Mouse (Mus musculus): ENCODE results near the gene Acss1. TPM values are rescaled to one million over a fixed set of nuclear protein-coding genes. Genes with fewer than 3 reads are reported as not detected.

Acss1 gene
- polyA plus RNA-seq (2012; fragmentation: generic; extraction: Trizol): not detected
- long read RNA-seq, experiment 1: 0 reads
- long read RNA-seq, experiment 2, partial matches to known transcripts: 0 of 1 reads
- long read RNA-seq, experiment 2, other reads (novel, unspliced or antisense): 0 of 1 reads

DNA sequence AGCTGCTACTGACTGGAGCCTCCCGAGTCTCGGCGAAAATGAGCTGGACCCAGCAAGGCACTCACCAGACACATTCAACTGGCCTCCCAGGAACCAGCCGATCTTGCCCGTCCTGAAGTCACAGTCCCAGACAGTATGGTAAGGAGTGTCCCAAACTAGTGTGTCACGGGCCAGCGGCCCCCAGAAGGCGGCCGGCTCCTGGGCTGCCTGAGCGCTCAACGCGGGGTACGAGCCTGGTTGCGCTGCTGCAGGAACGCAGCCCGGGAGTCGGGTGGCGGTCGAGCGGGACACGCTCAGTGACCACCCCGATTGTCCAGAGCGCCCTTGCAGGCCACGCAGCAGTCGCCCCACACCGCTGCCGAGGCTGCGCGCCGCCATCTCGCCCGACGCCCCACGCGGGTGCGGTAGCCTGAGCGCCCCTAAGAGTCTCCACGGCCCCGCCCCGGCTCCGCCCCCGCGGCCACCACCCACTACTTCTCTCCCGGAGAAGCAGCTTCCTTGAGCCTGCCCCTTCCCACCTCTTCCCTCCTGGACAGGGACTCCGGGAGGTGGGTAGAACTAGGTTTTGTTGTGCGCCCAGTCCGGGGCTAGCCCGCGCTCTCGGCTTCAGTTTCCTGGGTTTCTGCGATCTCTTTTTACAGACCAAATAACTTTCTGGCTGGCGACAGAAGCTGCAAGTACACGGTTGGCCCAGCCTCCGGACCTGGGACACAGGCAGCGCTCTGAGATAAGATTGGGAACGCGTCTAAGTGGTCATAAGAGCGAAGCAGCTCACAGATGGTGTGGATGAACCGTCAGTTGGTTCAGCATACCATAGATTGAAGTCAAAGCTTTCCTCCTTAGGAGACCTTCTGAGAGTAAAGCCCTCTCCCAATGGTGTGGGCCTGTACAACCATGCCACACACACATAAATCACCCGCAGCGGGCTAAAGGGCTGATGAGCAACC is at the start of gene Acss1:
Gene Acss1 (minus strand): TSS at position 681 of the 947 bp plus-strand sequence.
- no peaks in the 10 kb centered on the region for H3K79me2 ChIP-seq (ENCODE audit: control insufficient read depth, insufficient read depth)
- H3K4me3 ChIP-seq (ENCODE audit: insufficient read depth, poor library complexity, severe bottlenecking): no peak within 1 kb of the TSS
- no peaks in the 10 kb centered on the region for H3K36me3 ChIP-seq (ENCODE audit: control insufficient read depth, insufficient read depth)
- H3ac ChIP-seq (ENCODE audit: control insufficient read depth, insufficient read length, low read depth): no peak within 1 kb of the TSS
- H3K79me3 ChIP-seq (ENCODE audit: low read depth): no peaks in the 10 kb centered on the region
- peaks cover 15% of the 10 kb centered on the region for H3K27me3 ChIP-seq (ENCODE audit: control insufficient read depth, insufficient read depth, insufficient read length)
- no peak for TF ChIP-seq CEBPB (IDR thresholded peaks at IDR 0.05; ENCODE audit: low read depth)
- TF ChIP-seq MYOD1 (IDR thresholded peaks at IDR 0.05; ENCODE audit: control insufficient read depth, insufficient read length, low read depth): no peak
- TF ChIP-seq CTCF (IDR thresholded peaks at IDR 0.05; ENCODE audit: control insufficient read depth, insufficient read depth, insufficient read length): no peak
- no peak for TF ChIP-seq USF1 (IDR thresholded peaks at IDR 0.05; ENCODE audit: low read depth)
- TF ChIP-seq MYOG (IDR thresholded peaks at IDR 0.05; ENCODE audit: control insufficient read depth, extremely low read depth, insufficient read length): no peak
- no peak for TF ChIP-seq MAX (IDR thresholded peaks at IDR 0.05)
- TF ChIP-seq FOSL1 (IDR thresholded peaks at IDR 0.05; ENCODE audit: insufficient read depth, low read length, poor library complexity, severe bottlenecking): no peak

DNA sequence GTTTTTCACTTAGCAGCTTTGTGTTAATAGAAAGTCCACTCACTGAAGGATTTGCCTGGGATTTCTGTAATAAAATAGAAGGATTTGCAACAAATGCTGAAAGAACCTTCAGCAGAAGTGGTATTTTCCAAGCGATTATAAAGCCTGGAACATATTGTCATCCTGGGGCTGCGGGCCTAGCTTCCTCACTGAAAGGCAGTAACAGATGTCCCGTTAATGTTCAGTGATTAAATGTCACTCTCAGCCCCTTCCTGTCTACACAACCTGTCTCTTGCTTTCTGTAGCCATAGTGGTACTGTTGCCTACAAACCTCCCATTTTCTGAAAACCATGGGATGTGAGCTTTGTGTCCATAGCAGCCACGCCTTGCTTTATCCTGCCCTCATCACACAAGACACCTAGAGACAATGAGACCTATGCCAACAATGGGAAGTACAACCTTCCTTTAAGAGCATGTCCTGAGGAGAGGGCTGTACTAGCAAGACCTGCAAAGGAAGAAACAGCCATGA is 43.9 kb upstream of the Acss1 start:
- Histone ChIP-seq H3K27me3 (ENCODE audit: control insufficient read depth, insufficient read depth, insufficient read length) (no peaks in the 10 kb centered on the region), H3K36me3 (ENCODE audit: control insufficient read depth, insufficient read depth) (no peaks in the 10 kb centered on the region), H3K4me3 (ENCODE audit: insufficient read depth, poor library complexity, severe bottlenecking) (no peak overlapping the region), H3K79me2 (ENCODE audit: control insufficient read depth, insufficient read depth) (no peaks in the 10 kb centered on the region), H3K79me3 (ENCODE audit: low read depth) (no peaks in the 10 kb centered on the region), H3ac (ENCODE audit: control insufficient read depth, insufficient read length, low read depth) (no peak overlapping the region)
- TF ChIP-seq MYOD1 (IDR thresholded peaks at IDR 0.05; ENCODE audit: control insufficient read depth, insufficient read length, low read depth) (no peak), CTCF (IDR thresholded peaks at IDR 0.05; ENCODE audit: control insufficient read depth, insufficient read depth, insufficient read length) (no peak)

DNA sequence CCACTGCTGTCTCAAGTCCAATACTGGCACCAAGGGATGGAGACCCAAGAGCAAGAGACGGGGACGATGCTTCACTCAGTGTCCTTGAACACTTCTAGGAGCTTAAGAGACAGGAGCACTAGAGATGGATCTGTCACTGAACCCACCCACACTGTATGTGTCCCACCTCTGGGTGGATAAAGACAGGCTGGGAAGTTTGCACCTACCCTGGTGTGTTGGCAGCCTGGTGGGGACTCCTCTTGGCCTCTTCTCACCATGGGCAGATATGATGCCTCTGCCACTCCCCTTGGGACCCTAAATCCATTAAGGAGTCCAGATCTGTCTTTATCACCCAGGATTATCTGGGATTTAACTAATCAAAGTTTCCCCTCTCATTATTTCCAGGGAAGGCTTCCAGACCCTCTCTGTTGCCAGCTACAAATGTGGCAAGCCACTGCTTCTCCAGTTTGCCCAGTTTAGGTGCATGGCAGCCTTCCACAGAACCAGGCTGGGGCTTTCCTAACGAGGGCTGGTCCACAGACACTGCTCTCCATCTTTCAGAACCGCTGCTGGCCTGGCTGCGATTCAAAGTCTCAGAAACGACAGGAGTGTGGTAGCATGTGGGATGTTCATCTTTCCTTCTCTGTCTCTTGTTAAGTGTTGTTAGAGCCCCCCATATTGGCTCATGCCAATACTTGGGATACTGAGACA is 23.3 kb upstream of the Acss1 start:
- no peaks in the 10 kb centered on the region for H3K36me3 ChIP-seq (ENCODE audit: control insufficient read depth, insufficient read depth)
- TF ChIP-seq CTCF (IDR thresholded peaks at IDR 0.05; ENCODE audit: control insufficient read depth, insufficient read depth, insufficient read length) (no peak), MAX (IDR thresholded peaks at IDR 0.05) (no peak), FOSL1 (IDR thresholded peaks at IDR 0.05; ENCODE audit: insufficient read depth, low read length, poor library complexity, severe bottlenecking) (no peak), MYOG (IDR thresholded peaks at IDR 0.05; ENCODE audit: control insufficient read depth, extremely low read depth, insufficient read length) (no peak), CEBPB (IDR thresholded peaks at IDR 0.05; ENCODE audit: low read depth) (no peak), USF1 (IDR thresholded peaks at IDR 0.05; ENCODE audit: low read depth) (no peak), MYOD1 (IDR thresholded peaks at IDR 0.05; ENCODE audit: control insufficient read depth, insufficient read length, low read depth) (no peak)
- no peaks in the 10 kb centered on the region for H3K79me3 ChIP-seq (ENCODE audit: low read depth)
- no peaks in the 10 kb centered on the region for H3K79me2 ChIP-seq (ENCODE audit: control insufficient read depth, insufficient read depth)
- no peak overlapping the region for H3ac ChIP-seq (ENCODE audit: control insufficient read depth, insufficient read length, low read depth)
- H3K27me3 ChIP-seq (ENCODE audit: control insufficient read depth, insufficient read depth, insufficient read length): peaks cover 34% of the 10 kb centered on the region
- no peak overlapping the region for H3K4me3 ChIP-seq (ENCODE audit: insufficient read depth, poor library complexity, severe bottlenecking)

DNA sequence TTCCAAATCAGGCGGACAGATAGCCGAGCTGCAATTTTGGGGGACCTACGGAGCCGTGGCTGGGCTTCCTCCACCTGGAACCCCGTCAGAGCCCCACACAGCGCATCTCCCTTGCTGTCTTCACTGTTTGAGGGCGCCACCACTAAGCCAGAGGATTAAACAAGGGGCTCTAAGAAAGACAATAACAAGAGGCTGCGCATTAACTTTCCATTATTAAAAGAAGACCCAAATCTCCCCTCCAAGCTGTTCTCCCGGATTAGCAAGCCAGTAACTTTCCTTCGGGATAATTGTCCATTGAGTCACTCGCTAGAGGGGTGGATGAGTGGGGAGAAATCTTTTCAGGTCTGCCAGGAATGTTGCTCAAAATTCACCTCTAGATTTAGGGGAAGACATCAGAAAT is 21.9 kb upstream of the Acss1 start:
- H3ac ChIP-seq (ENCODE audit: control insufficient read depth, insufficient read length, low read depth): no peak overlapping the region
- no peak for TF ChIP-seq CTCF (IDR thresholded peaks at IDR 0.05; ENCODE audit: control insufficient read depth, insufficient read depth, insufficient read length)
- TF ChIP-seq MYOG (IDR thresholded peaks at IDR 0.05; ENCODE audit: control insufficient read depth, extremely low read depth, insufficient read length): no peak
- no peak overlapping the region for H3K4me3 ChIP-seq (ENCODE audit: insufficient read depth, poor library complexity, severe bottlenecking)
- no peaks in the 10 kb centered on the region for H3K79me2 ChIP-seq (ENCODE audit: control insufficient read depth, insufficient read depth)
- no peaks in the 10 kb centered on the region for H3K79me3 ChIP-seq (ENCODE audit: low read depth)
- no peaks in the 10 kb centered on the region for H3K36me3 ChIP-seq (ENCODE audit: control insufficient read depth, insufficient read depth)
- peaks cover 41% of the 10 kb centered on the region for H3K27me3 ChIP-seq (ENCODE audit: control insufficient read depth, insufficient read depth, insufficient read length)

DNA sequence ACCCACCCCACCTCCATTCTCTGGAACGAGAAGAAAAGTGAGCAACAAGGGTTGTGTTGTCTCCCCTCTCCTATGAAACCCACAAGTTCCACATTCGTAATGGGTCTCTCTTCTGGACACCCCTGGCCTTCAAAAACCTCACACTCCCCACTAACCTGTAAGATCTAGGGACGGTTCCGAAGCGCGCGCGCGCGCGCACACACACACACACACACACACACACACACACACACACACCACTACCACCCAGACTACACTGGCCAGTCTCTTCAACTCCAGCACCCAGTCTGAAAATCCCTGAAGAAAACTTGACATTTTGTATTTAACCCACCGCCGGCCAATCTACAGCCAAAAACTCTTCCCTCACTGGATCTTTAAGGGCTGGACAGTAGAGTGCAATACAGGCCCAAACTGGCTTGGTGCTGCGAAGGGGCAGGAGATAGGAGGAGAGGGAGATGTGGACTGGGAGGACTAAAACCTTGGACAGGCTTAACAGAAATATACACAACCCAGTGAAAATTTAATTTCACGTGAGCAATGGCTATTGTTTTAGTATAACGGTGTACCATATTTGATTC is 21.0 kb upstream of the Acss1 start, which contains the start of gene Vsx1:
Gene Vsx1 (minus strand): TSS at position 138 of the 578 bp plus-strand sequence.
- Histone ChIP-seq H3K27me3 (ENCODE audit: control insufficient read depth, insufficient read depth, insufficient read length) (peaks cover 44% of the 10 kb centered on the region), H3ac (ENCODE audit: control insufficient read depth, insufficient read length, low read depth) (no peak within 1 kb of the TSS), H3K36me3 (ENCODE audit: control insufficient read depth, insufficient read depth) (no peaks in the 10 kb centered on the region), H3K79me3 (ENCODE audit: low read depth) (no peaks in the 10 kb centered on the region), H3K4me3 (ENCODE audit: insufficient read depth, poor library complexity, severe bottlenecking) (no peak within 1 kb of the TSS), H3K79me2 (ENCODE audit: control insufficient read depth, insufficient read depth) (no peaks in the 10 kb centered on the region)
- no peak for TF ChIP-seq USF1 (IDR thresholded peaks at IDR 0.05; ENCODE audit: low read depth)
- TF ChIP-seq MAX (IDR thresholded peaks at IDR 0.05): no peak
